16 mouse cellular contexts compared by ENCODE assay signal in the genomic region with DNA sequence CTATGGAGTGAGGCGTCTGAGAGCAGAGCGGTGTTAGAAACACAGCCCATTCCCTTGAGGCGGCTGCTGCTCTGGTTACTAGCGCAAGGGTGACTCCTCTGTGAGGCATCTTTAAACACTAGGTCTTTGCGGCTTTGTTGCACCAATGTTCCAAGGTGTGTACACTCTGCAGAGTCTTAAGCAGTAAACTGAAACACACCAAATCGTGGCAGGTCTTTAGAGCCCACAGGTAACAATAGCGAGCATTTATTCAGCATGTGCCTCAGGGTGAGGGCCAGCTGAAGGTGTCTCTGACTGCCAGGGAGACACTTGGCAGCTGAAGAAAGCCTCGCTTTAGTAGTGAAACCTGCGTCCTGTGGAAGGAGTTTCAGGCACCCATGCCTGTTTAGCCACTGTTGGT. TPM values are rescaled to one million over a fixed set of nuclear protein-coding genes. Genes with fewer than 3 reads are reported as not detected.
A peak's percentile ranks its signal among the peaks of the same experiment; 100 is the strongest.
DNase-seq lines count a peak whose midpoint lies in the region; TF ChIP-seq lines count a peak whose summit lies in the region.
"Had no signal": no experiment of that assay in that cellular context is flagged by ENCODE, and none has a peak within 500 bp of the region (broad histone marks: within the 10 kb centered on the region; RNA-seq: fewer than 3 reads in every experiment).

No protein-coding gene starts in this region.

- no peak for TF ChIP-seq CTCF in layer of hippocampus, adult 2 months (conservative IDR thresholded peaks at IDR 0.05)

- H3K4me3 ChIP-seq in layer of hippocampus, adult 2 months, result no peak overlapping the region
- H3K4me3 ChIP-seq in brown adipose tissue, adult 24 weeks (ENCODE audit: insufficient read depth, low read depth, low read length), result no peak overlapping the region

- peaks cover 7% of the 10 kb centered on the region; the same call in 1 of the 2 replicates for H3K4me1 ChIP-seq in brown adipose tissue, adult 24 weeks (ENCODE audit: control insufficient read depth, insufficient read depth, insufficient read length, low read length)

- peak; percentile 21 for DNase-seq in adrenal gland, adult 2 months
- no peak for DNase-seq in adrenal gland, adult 8-10 months
- no peak for DNase-seq in layer of hippocampus, adult 2 months (ENCODE audit: low spot score in 2 of 2)
- DNase-seq in layer of hippocampus, postnatal 10 days (ENCODE audit: low spot score in 2 of 2), result no peak
- peak; percentile 83 for DNase-seq in gonadal fat pad, adult 2 months (ENCODE audit: low read depth)
- DNase-seq in heart, postnatal 36 days, result no peak
- DNase-seq in cerebellum, adult 9-10 months, result no peak
- DNase-seq: cerebellum, adult 9-11 months; heart, adult 11 months; heart, postnatal 4 days; kidney, adult 8-10 months; left cerebral cortex, postnatal 4 days; lung, adult 18-20 months; midbrain, embryonic 14.5 days; right cerebral cortex, postnatal 14 days had no signal

- peak overlapping the region; percentile 9; the same call in 1 of the 2 replicates for H3K27ac ChIP-seq in layer of hippocampus, adult 2 months
- H3K27ac ChIP-seq in brown adipose tissue, adult 24 weeks (replicated peaks; ENCODE audit: low read depth, low read length), result peak overlapping the region; percentile 48

- intact Hi-C loops in heart, postnatal 36 days (cut with DNase I), result no loop called here

RNA-seq across cellular contexts. Expression of a gene that starts 20.0 kb away (rescaled TPM):
- total RNA-seq in adrenal gland, adult 2 months (2021), result 1 to 10 TPM; 1.0 to 1.2 TPM
- polyA plus RNA-seq in adrenal gland, adult 2 months (2012; rRNA removed), result 0.17 and 0.42 TPM in 2 replicates
- total RNA-seq in adrenal gland, adult 8-10 months (2022), result under 1 TPM; 0.46 to 0.73 (median 0.59) TPM
- 10 to 100 TPM; 30.2 to 32.5 TPM for total RNA-seq in layer of hippocampus, adult 2 months (2021)
- 10 to 100 TPM; 16.4 to 17.2 TPM for total RNA-seq in layer of hippocampus, postnatal 10 days (2021)
- 0.67 and 0.99 TPM in 2 replicates for polyA plus RNA-seq in brown adipose tissue, adult 24 weeks (2012; ENCODE audit: insufficient read depth, insufficient read length, missing spikeins)
- 6.7 and 8.4 TPM in 2 replicates for polyA plus RNA-seq in gonadal fat pad, adult 2 months (2012; rRNA removed)
- total RNA-seq in heart, postnatal 36 days (2021), result under 1 TPM; 0.51 to 0.61 TPM

RNA-seq across cellular contexts. Expression of a gene that starts 59.0 kb away (rescaled TPM):
- 10 to 100 TPM; 10.4 to 13.5 TPM for total RNA-seq in adrenal gland, adult 2 months (2021)
- 8.3 and 9.1 TPM in 2 replicates for polyA plus RNA-seq in adrenal gland, adult 2 months (2012; rRNA removed)
- 10 to 100 TPM; 10.9 to 15.3 (median 13.7) TPM for total RNA-seq in adrenal gland, adult 8-10 months (2022)
- total RNA-seq in layer of hippocampus, adult 2 months (2021), result 1 to 10 TPM; 3.9 to 4.4 TPM
- 1 to 10 TPM; 7.4 to 8.3 TPM for total RNA-seq in layer of hippocampus, postnatal 10 days (2021)
- polyA plus RNA-seq in brown adipose tissue, adult 24 weeks (2012; ENCODE audit: insufficient read depth, insufficient read length, missing spikeins), result 6.0 and 7.7 TPM in 2 replicates
- polyA plus RNA-seq in gonadal fat pad, adult 2 months (2012; rRNA removed), result 10.3 and 12.7 TPM in 2 replicates
- 10 to 100 TPM; 10.9 to 16.4 TPM for total RNA-seq in heart, postnatal 36 days (2021)

Comparison
In these comparisons a context has a peak if more than half of its experiments do, and no peak if none do; other contexts are left out.
1. DNase-seq: peak in adrenal gland, adult 2 months (single experiment) and gonadal fat pad, adult 2 months (single experiment); none in adrenal gland, adult 8-10 months (single experiment), layer of hippocampus, adult 2 months (0 of 2), layer of hippocampus, postnatal 10 days (0 of 2), heart, postnatal 36 days (0 of 2) and cerebellum, adult 9-10 months (single experiment).
2. RNA of a gene that starts 20.0 kb away (total RNA-seq): 30.2 to 32.5 TPM in layer of hippocampus, adult 2 months and 16.4 to 17.2 TPM in layer of hippocampus, postnatal 10 days; 1.0 to 1.2 TPM in adrenal gland, adult 2 months, 0.46 to 0.73 TPM in adrenal gland, adult 8-10 months and 0.51 to 0.61 TPM in heart, postnatal 36 days; every median in the first group is over 4 times any median in the second.